Mouse (Mus musculus) ES-E14 (cell line): ENCODE results near the gene Cdk5. TPM values are rescaled to one million over a fixed set of nuclear protein-coding genes. Genes with fewer than 3 reads are reported as not detected.
A peak's percentile ranks its signal among the peaks of the same experiment; 100 is the strongest.

ENCODE experiments used
- DNase-seq: peaks from one replicate; pipeline ENCODE4 v3.0.0-alpha.2; 2013; ENCODE audit warnings: low read depth, low spot score
- H3K27ac ChIP-seq: 2 replicates; pipeline ENCODE4 v1.5.1; 2012; ENCODE audit warnings: low read depth, mild to moderate bottlenecking, low read length, moderate library complexity, mixed read lengths; ENCODE audit not compliant: poor library complexity, insufficient read depth, severe bottlenecking
- H3K36me3 ChIP-seq: 2 replicates; pipeline ENCODE4 v1.6.1; 2012; ENCODE audit warnings: mild to moderate bottlenecking, low read length, moderate library complexity, mixed read lengths; ENCODE audit not compliant: control insufficient read depth, poor library complexity, insufficient read depth, severe bottlenecking
- H3K4me1 ChIP-seq, 2 experiments: fragments of 150-350 bp in 1 of 2; sonication (generic) in 1 of 2; 2 replicates each; pipeline ENCODE4 v1.6.1; 2012; ENCODE audit warnings: low read length in 2 of 2, mild to moderate bottlenecking in 1 of 2, mixed read lengths in 1 of 2; ENCODE audit not compliant: control insufficient read depth in 2 of 2, insufficient read depth in 2 of 2, poor library complexity in 1 of 2
- H3K4me3 ChIP-seq, 2 experiments: fragments of 150-350 bp in 1 of 2; sonication (generic) in 1 of 2; 2 replicates each; pipeline ENCODE4 v1.5.1; 2012; ENCODE audit warnings: low read length in 2 of 2, low read depth in 1 of 2, mild to moderate bottlenecking in 1 of 2, mixed read lengths in 1 of 2; ENCODE audit not compliant: insufficient read depth in 1 of 2, poor library complexity in 1 of 2, severe bottlenecking in 1 of 2
- H3K9ac ChIP-seq: 2 replicates; pipeline ENCODE4 v1.6.1; 2012; ENCODE audit warnings: low read depth, mild to moderate bottlenecking, low read length, mixed read lengths; ENCODE audit not compliant: poor library complexity, insufficient read depth, severe bottlenecking
- H3K9me3 ChIP-seq: fragments of 150-350 bp; sonication (generic); 2 replicates; pipeline ENCODE4 v1.6.1; 2012; ENCODE audit warnings: low read depth, mild to moderate bottlenecking, low read length; ENCODE audit not compliant: control insufficient read depth, insufficient read depth
- CHD2 ChIP-seq: IDR thresholded peaks from 2 replicates; pipeline ENCODE4 v1.6.1; 2014; ENCODE audit warnings: mild to moderate bottlenecking, low read depth, low read length, inconsistent platforms
- HCFC1 ChIP-seq: IDR thresholded peaks from 2 replicates; pipeline ENCODE4 v1.6.1; 2012; ENCODE audit warnings: low read length, inconsistent platforms, borderline replicate concordance; ENCODE audit not compliant: insufficient read depth
- MAFK ChIP-seq: IDR thresholded peaks from 2 replicates; pipeline ENCODE4 v1.6.1; 2014; ENCODE audit warnings: mild to moderate bottlenecking, low read depth, low read length, inconsistent platforms; ENCODE audit not compliant: insufficient read depth
- ZC3H11A ChIP-seq: IDR thresholded peaks from 2 replicates; pipeline ENCODE4 v1.6.1; 2012; ENCODE audit warnings: low read depth, mild to moderate bottlenecking, inconsistent platforms, low read length, borderline replicate concordance
- ZNF384 ChIP-seq: IDR thresholded peaks from 2 replicates; pipeline ENCODE4 v1.6.1; 2012; ENCODE audit warnings: low read depth, low read length, inconsistent platforms
- in situ Hi-C, 2 experiments: fragments of 600-800 bp; cut with MboI; formaldehyde crosslinking; loops; one replicate each; pipeline ENCODE4 v1.15.1; 2025; ENCODE audit warnings: low sequenced_read_pairs in 2 of 2, inconsistent platforms in 1 of 2; ENCODE audit not compliant: unreplicated experiment in 2 of 2
- total RNA-seq: library from RNA; depleted of rRNA; stranded (reverse); fragments of 300-350 nt; gene quantifications from 2 replicates; pipeline ENCODE4 v1.2.3, GENCODE M21; 2012

The Cdk5 gene
- total RNA-seq, 1 experiment, result 17.8 TPM

- no peak overlapping the region for H3K9ac ChIP-seq
- no peaks in the 10 kb centered on the region for H3K36me3 ChIP-seq
- peaks cover 3 to 14% of the 10 kb centered on the region in 2 experiments; a peak in 2 of 4 replicates for H3K4me1 ChIP-seq
- no peaks in the 10 kb centered on the region for H3K9me3 ChIP-seq
- in situ Hi-C loops, result no loop called here
- TF ChIP-seq MAFK (no peak), ZNF384 (no peak), HCFC1 (no peak), CHD2 (no peak), ZC3H11A (no peak)
- no peak for DNase-seq
- 0 out of 2 replicates have a peak overlapping the region, but pooled peaks have one; percentile 34 for H3K27ac ChIP-seq
- peak overlapping the region in 1 of 2 experiments; percentile 14; a peak in 1 of 4 replicates for H3K4me3 ChIP-seq
These were observed 33.7 kb downstream of the Cdk5 start for GRCm38 (mm10) chr5:24389658-24390020.

- H3K9ac ChIP-seq, result no peak overlapping the region; the same call in 1 of the 2 replicates
- no peaks in the 10 kb centered on the region for H3K36me3 ChIP-seq
- TF ChIP-seq ZNF384 (no peak), MAFK (no peak), CHD2 (no peak), HCFC1 (no peak), ZC3H11A (no peak)
- H3K4me1 ChIP-seq, result peaks cover 4 to 14% of the 10 kb centered on the region in 2 experiments; a peak in 2 of 4 replicates
- H3K27ac ChIP-seq, result 0 out of 2 replicates have a peak overlapping the region, but pooled peaks have one; percentile 34
- in situ Hi-C loops, result no loop called here
- no peaks in the 10 kb centered on the region for H3K9me3 ChIP-seq
- H3K4me3 ChIP-seq, result peak overlapping the region in 1 of 2 experiments; percentile 14; a peak in 1 of 4 replicates
- no peak for DNase-seq
These were observed 34.2 kb downstream of the Cdk5 start for GRCm38 (mm10) chr5:24389011-24389657.

GRCm38 (mm10) chr5:24388246-24388915, 34.9 kb downstream of the Cdk5 start:
- no peaks in the 10 kb centered on the region for H3K36me3 ChIP-seq
- H3K27ac ChIP-seq, result no peak overlapping the region
- H3K9me3 ChIP-seq, result no peaks in the 10 kb centered on the region
- TF ChIP-seq CHD2, result no peak
- no peak for TF ChIP-seq MAFK
- no peak for TF ChIP-seq ZC3H11A
- TF ChIP-seq HCFC1, result no peak
- TF ChIP-seq ZNF384, result no peak
- H3K4me3 ChIP-seq, result peak overlapping the region; percentile 57 to 66
- H3K9ac ChIP-seq, result peak overlapping the region; percentile 60
- H3K4me1 ChIP-seq, result peaks cover 2 to 10% of the 10 kb centered on the region in 2 experiments; a peak in 1 of 4 replicates
- DNase-seq, result no peak
- in situ Hi-C loops, result no loop called here

GRCm38 (mm10) chr5:24387264-24388241, 35.8 kb downstream of the Cdk5 start:
- Histone ChIP-seq H3K9ac (peak overlapping the region; percentile 60), H3K27ac (no peak overlapping the region), H3K4me1 (peaks cover 2 to 10% of the 10 kb centered on the region in 2 experiments; a peak in 1 of 4 replicates), H3K9me3 (no peaks in the 10 kb centered on the region), H3K4me3 (peak overlapping the region; percentile 57 to 66), H3K36me3 (no peaks in the 10 kb centered on the region)
- no peak for TF ChIP-seq ZNF384
- TF ChIP-seq HCFC1, result peak; percentile 23; the same call in 1 of the 2 replicates
- in situ Hi-C loops, result no loop called here
- DNase-seq, result no peak
